Mouse (Mus musculus) CD8-positive naive resting alpha-beta T cell, adult 57 days (primary cell): ENCODE results near the gene Slc9a1. TPM values are rescaled to one million over a fixed set of nuclear protein-coding genes. Genes with fewer than 3 reads are reported as not detected.

ENCODE experiments used
- total RNA-seq: library from RNA; stranded (reverse); gene quantifications from one replicate; pipeline ENCODE4 v1.2.4, GENCODE M21; 2023

The Slc9a1 gene
- 49.2 TPM for total RNA-seq

DNA sequence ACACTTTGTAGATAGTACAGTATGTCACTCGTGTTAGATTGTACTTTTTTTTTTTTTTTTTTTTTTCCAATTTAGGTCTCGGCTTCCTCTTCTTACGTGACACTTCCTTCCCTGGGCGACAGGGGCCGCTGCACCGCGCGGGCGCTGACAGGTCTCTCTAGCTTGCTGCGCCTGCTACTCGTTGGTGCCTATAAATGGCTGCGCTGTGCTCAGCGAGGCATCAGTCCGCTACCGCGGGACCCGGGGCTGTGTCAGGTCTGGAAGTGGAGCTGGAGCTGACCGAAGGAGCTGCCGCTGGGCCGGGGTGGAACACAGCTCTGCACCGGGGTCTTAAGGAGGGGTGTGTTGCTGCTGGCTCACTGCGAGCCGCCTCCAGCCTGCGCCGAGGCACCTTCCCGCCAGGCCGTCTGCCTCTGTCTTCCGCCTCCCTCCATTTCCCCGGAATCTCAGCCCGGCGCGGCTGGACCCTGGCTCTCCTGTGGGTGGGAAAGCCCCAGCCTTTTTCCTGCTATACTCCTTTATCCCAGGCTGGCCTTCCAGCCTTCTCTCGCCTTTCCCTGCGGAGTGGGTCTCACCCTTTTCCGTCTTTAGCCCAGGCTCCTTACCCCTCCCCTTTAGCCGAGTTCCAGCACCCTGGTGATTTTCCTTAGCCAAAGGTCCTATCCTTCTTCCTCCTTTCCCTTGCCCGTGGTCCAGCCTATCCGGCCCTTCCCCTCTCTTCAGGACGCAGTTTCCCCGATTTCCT is at the start of gene Slc9a1:
TSS of gene Slc9a1 (plus strand) at position 154 of the 745 bp plus-strand sequence.

DNA sequence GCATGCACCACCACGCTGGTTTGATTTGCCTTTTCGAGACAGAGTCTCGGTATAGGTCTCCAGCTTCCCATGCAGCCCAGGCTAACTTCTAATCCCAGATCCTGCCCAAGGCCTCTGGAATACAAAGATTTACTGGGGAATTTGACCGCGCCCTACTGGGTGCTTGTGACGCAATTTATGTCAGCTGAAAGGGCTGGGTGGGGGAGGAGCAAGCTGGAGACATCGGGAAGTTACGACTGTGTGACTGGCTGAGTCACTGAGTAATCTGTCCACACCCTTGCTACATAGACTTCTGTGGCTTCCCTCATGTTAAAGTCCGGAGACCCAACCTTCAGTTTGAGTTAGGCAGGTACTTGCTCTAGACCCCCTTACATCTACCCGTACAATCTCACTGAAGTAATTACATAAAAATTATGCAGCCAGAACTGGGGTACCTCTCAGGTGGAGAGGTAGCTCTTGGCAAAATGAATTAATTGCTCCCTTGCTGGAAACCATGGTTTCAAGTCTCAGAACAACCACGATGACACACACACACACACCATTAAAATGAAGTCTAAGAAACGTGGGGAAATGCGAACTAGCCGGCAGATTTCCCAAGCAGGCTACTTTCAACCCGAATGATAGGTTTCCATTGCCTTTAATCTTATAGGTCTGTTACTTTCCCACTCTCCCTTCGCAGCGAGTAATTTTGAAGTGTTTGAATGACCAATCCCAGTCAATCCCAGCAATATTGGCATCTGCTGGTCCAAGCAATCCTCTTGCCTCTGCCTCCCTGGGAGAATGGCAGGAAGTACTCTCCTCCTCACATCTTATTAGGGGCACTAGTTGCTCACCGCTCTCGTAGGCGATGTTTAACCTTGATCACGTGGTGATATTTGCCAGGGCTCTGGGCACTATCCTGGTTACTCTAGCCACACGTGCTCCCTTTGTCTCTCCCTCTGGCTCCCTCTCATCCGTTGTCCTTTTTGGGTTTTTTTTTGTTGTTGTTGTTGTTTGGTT is 15.8 kb upstream of the Slc9a1 start, which contains the start of gene Wdtc1:
TSS of gene Wdtc1 (minus strand) at position 115 of the 999 bp plus-strand sequence.

Other genes with a start within 250 kb of the Slc9a1 start
- gene Wasf2, start 239.2 kb upstream of the Slc9a1 start, total RNA-seq: 231 TPM
- gene Cd164l2, start 157.6 kb upstream of the Slc9a1 start, total RNA-seq: not detected
- not detected for gene Gpr3, start 157.2 kb upstream of the Slc9a1 start, total RNA-seq
- not detected for gene Map3k6, start 128.9 kb upstream of the Slc9a1 start, total RNA-seq
- gene Sytl1, start 106.6 kb upstream of the Slc9a1 start, total RNA-seq: 32.6 TPM
- gene Tmem222, start 91.9 kb upstream of the Slc9a1 start, total RNA-seq: 55.5 TPM
- 44.1 TPM for gene Wdtc1, start 16.2 kb upstream of the Slc9a1 start, total RNA-seq
- not detected for gene Tent5b, start 110.4 kb downstream of the Slc9a1 start, total RNA-seq
- gene Trnp1, start 128.8 kb downstream of the Slc9a1 start, total RNA-seq: 27.5 TPM
- 0.31 TPM for gene Kdf1, start 149.3 kb downstream of the Slc9a1 start, total RNA-seq
- gene Nudc, start 176.3 kb downstream of the Slc9a1 start, total RNA-seq: 96.8 TPM
- gene Nr0b2, start 183.7 kb downstream of the Slc9a1 start, total RNA-seq: not detected
- gene Gpatch3, start 205.0 kb downstream of the Slc9a1 start, total RNA-seq: 23.5 TPM
- 24.1 TPM for gene Gpn2, start 214.7 kb downstream of the Slc9a1 start, total RNA-seq
- 49.2 TPM for gene Sfn, start 232.5 kb downstream of the Slc9a1 start, total RNA-seq